Comparison of ENCODE assay signal across 24 mouse cellular contexts in the genomic region with DNA sequence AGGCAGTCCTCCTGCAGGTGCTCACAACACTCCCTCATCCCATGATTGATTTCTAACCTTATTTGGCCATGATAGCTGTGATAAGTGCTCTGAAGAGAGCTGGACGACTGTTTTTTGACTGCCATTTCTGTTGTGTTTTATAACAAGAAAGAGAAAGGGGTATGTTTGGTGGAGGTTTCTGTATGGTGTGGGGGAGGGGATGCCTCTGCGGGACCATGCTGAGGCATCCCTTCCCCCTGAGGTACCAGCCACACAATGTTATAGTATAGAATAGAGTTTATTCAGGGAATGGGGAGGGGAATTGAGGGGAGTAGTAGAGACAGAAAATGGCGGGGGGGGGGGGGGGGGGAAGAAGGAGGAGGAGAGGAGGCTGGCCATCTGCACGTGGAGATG.
DNase-seq lines count a peak whose midpoint lies in the region; ATAC-seq and TF ChIP-seq lines count a peak whose summit lies in the region.
"Had no signal": no experiment of that assay in that cellular context is flagged by ENCODE, and none has a peak within 500 bp of the region (broad histone marks: within the 10 kb centered on the region; RNA-seq: fewer than 3 reads in every experiment).

No protein-coding gene starts in this region.

- no peak overlapping the region; the same call in 1 of the 2 replicates for H3K4me2 ChIP-seq in heart, postnatal 0 days (ENCODE audit: low read depth, low read length)
- H3K4me2 ChIP-seq: hindbrain, embryonic 14.5 days; liver, embryonic 15.5 days; midbrain, embryonic 15.5 days; neural tube, embryonic 13.5 days had no signal

- no peak for TF ChIP-seq CTCF in heart, postnatal 0 days (IDR thresholded peaks at IDR 0.05; ENCODE audit: low read depth)
- TF ChIP-seq CTCF in E14TG2a.4 (conservative IDR thresholded peaks at IDR 0.05; ENCODE audit: low read length) = no peak

- ATAC-seq in CD4-positive, CD25-positive, alpha-beta regulatory T cell, adult 4 months = no peak
- no peak for ATAC-seq in heart, postnatal 0 days (ENCODE audit: insufficient read depth, low read depth)
- ATAC-seq: forebrain, postnatal 0 days; midbrain, embryonic 15.5 days had no signal

- 0 out of 2 replicates have a peak, but pooled peaks cover 7% of the 10 kb centered on the region for H3K4me1 ChIP-seq in heart, postnatal 0 days (ENCODE audit: control insufficient read depth, insufficient read depth)
- H3K4me1 ChIP-seq in E14TG2a.4 (replicated peaks; ENCODE audit: low read depth, low read length) = peaks cover 75% of the 10 kb centered on the region
- H3K4me1 ChIP-seq: liver, embryonic 15.5 days had no signal

- H3K27ac ChIP-seq in heart, postnatal 0 days (ENCODE audit: low read depth) = peak overlapping the region; percentile 55; the same call in 1 of the 2 replicates
- H3K27ac ChIP-seq: hindbrain, embryonic 14.5 days; kidney, postnatal 0 days; left cerebral cortex, adult 2 months; liver, embryonic 15.5 days; macrophage; midbrain, embryonic 15.5 days; neural tube, embryonic 13.5 days had no signal

- DNase-seq in CD4-positive, CD25-positive, alpha-beta regulatory T cell, adult 2 months (ENCODE audit: low read depth, low spot score) = peak; percentile 24
- no peak for DNase-seq in heart, postnatal 0 days (ENCODE audit: low spot score)
- DNase-seq in heart, adult 11 months = no peak
- peak; percentile 60 for DNase-seq in thymus, postnatal 14 days
- DNase-seq in right cerebral cortex, postnatal 14 days = no peak
- DNase-seq: adrenal gland, adult 2 months; cerebellum, adult 11 months; cerebellum, adult 9-11 months; forebrain, postnatal 0 days; gastrocnemius, postnatal 14 days; heart, adult 18-20 months; heart, postnatal 14 days; kidney, adult 18-20 months; right cerebral cortex, postnatal 4 days had no signal

- no peak for TF ChIP-seq EP300 in heart, postnatal 0 days (IDR thresholded peaks at IDR 0.05; ENCODE audit: low read depth)

- H3K4me3 ChIP-seq in heart, postnatal 0 days (ENCODE audit: low read depth, low read length) = no peak overlapping the region
- H3K4me3 ChIP-seq in E14TG2a.4 (replicated peaks; ENCODE audit: low read length) = peak overlapping the region; percentile 39; the same call in 1 of the 2 replicates
- H3K4me3 ChIP-seq: left cerebral cortex, adult 2 months; liver, embryonic 15.5 days; midbrain, embryonic 15.5 days; myocyte; neural tube, embryonic 13.5 days had no signal

- no peak overlapping the region for H3K9ac ChIP-seq in heart, postnatal 0 days (replicated peaks; ENCODE audit: low read depth, low read length)
- H3K9ac ChIP-seq: forebrain, postnatal 0 days; hindbrain, embryonic 14.5 days; liver, embryonic 15.5 days; midbrain, embryonic 15.5 days; neural tube, embryonic 13.5 days had no signal

- WGBS in heart, postnatal 0 days = 36% methylated on average over 3 of the region's 4 CpGs

- H3K27me3 ChIP-seq in heart, postnatal 0 days (ENCODE audit: control insufficient read depth, insufficient read depth, low read length) = no peaks in the 10 kb centered on the region
- no peaks in the 10 kb centered on the region for H3K27me3 ChIP-seq in E14TG2a.4 (ENCODE audit: insufficient read depth, low read length)
- H3K27me3 ChIP-seq: liver, embryonic 15.5 days; midbrain, embryonic 15.5 days; neural tube, embryonic 13.5 days had no signal

- H3K9me3 ChIP-seq in heart, postnatal 0 days (replicated peaks; ENCODE audit: control insufficient read depth, low read length) = no peaks in the 10 kb centered on the region
- H3K9me3 ChIP-seq in E14TG2a.4 (ENCODE audit: low read length) = peaks cover 21% of the 10 kb centered on the region
- H3K9me3 ChIP-seq: liver, embryonic 15.5 days; midbrain, embryonic 15.5 days; neural tube, embryonic 13.5 days had no signal

- no peaks in the 10 kb centered on the region for H3K36me3 ChIP-seq in heart, postnatal 0 days (replicated peaks; ENCODE audit: control insufficient read depth, insufficient read depth, low read length)
- H3K36me3 ChIP-seq in E14TG2a.4 (ENCODE audit: insufficient read depth, low read length) = no peaks in the 10 kb centered on the region
- H3K36me3 ChIP-seq: liver, embryonic 15.5 days; midbrain, embryonic 15.5 days; neural tube, embryonic 13.5 days had no signal

Comparison
In these comparisons a context has a peak if more than half of its experiments do, and no peak if none do; other contexts are left out.
1. DNase-seq: peak in CD4-positive, CD25-positive, alpha-beta regulatory T cell, adult 2 months (single experiment) and thymus, postnatal 14 days (single experiment); none in heart, postnatal 0 days (single experiment), heart, adult 11 months (single experiment) and right cerebral cortex, postnatal 14 days (single experiment).